Mouse (Mus musculus) layer of hippocampus, postnatal 36 days (tissue): Measurements from ENCODE around the gene Dhx15. TPM values are rescaled to one million over a fixed set of nuclear protein-coding genes. Genes with fewer than 3 reads are reported as not detected.

Experiments used
- microRNA-seq, 2 experiments: library from miRNA; unstranded; fragments of <30 nt; microRNA quantifications; one replicate each; pipeline ENCODE4 v1.2.0; 2021
- total RNA-seq, 2 experiments: library from RNA; stranded (reverse); gene quantifications; 2 replicates each; pipeline ENCODE4 v1.2.3; 2021

The Dhx15 gene
- total RNA-seq, 2 experiments from 2014 or later, result 96.4 to 101 TPM

Small RNA genes within 50 kb of the gene (microRNA-seq; reads per million reads assigned to microRNA genes)
- gene Mir6417, result 0 reads per million in 2 experiments

Other genes with a start within 250 kb of the Dhx15 start
- gene Sod3, start 173.3 kb upstream of the Dhx15 start, total RNA-seq, result 1 to 10 TPM; 4.8 to 5.7 TPM